Mouse (Mus musculus): Measurements from ENCODE around the gene Shprh.

DNA sequence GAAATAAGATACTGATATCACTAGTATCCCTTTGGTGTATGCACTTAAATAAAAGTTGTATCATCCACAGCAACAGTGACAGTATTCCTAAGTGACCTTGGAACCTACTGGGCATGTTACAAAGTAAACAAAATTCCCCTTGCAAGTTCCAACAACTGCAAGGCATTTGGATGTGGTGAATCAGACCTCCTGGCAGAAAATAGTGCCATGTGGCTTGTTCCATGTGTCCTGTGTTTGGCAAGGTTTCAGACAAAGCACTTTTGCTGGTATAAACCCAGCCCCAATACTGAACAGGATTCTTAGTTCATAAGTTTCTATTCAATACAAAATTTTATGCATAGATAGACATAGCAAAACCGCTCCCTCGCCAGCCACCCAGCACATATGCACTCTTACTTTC lies 49.1 kb downstream of the Shprh start:
- TF ChIP-seq CTCF (IDR thresholded peaks at IDR 0.05): no peak
- no peak for TF ChIP-seq EP300 (IDR thresholded peaks at IDR 0.05)

Data from lung, postnatal 0 days (tissue).